Comparison of ENCODE assay signal across 21 mouse cellular contexts in the genomic region with DNA sequence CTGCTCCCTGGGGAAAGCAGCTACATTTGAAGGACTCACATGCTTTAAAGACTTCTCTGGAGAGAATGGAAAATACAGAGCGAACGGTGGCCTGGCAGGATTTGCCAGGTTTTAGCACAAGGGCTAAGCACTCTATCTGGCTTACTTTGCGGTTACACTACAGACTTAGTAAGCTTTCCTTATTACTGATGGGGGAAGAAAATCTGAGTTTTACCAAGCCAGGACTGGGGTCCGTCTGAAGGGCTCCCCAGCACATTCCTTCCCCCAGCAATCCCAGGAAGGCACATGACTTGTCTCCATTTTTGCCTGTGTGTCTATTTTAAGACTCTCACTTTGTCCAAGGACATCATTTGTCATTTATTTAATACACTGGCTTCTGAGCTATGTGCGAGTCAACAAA.
DNase-seq lines count a peak whose midpoint lies in the region; ATAC-seq and TF ChIP-seq lines count a peak whose summit lies in the region.
"Had no signal": no experiment of that assay in that cellular context is flagged by ENCODE, and none has a peak within 500 bp of the region (broad histone marks: within the 10 kb centered on the region; RNA-seq: fewer than 3 reads in every experiment).

No protein-coding gene starts in this region.

- DNase-seq in heart, adult 2 months, result no peak
- no peak for DNase-seq in heart, adult 8-10 months (ENCODE audit: low spot score)
- DNase-seq in heart, postnatal 14 days, result no peak
- DNase-seq in lung, postnatal 25 days (ENCODE audit: low spot score), result no peak
- DNase-seq in thymus, adult 2 months, result no peak
- DNase-seq: adrenal gland, postnatal 14 days; cerebellum, adult 9-10 months; gastrocnemius, postnatal 10 days; kidney, adult 18-20 months; kidney, postnatal 4 days; lung, postnatal 10 days had no signal

- H3K27ac ChIP-seq in heart, adult 2 months, result peak overlapping the region; percentile 91
- H3K27ac ChIP-seq in heart, embryonic 16.5 days (ENCODE audit: low read length), result peak overlapping the region; percentile 93
- 0 out of 2 replicates have a peak overlapping the region, but pooled peaks have one; percentile 5 for H3K27ac ChIP-seq in lung, embryonic 15.5 days
- H3K27ac ChIP-seq in thymus, adult 2 months (ENCODE audit: control insufficient read depth, insufficient read depth, low read length), result no peak overlapping the region
- H3K27ac ChIP-seq: embryonic facial prominence, embryonic 15.5 days; forebrain, embryonic 15.5 days; hindbrain, embryonic 14.5 days; limb, embryonic 15.5 days; liver, embryonic 14.5 days; midbrain, embryonic 12.5 days had no signal

- no peak for TF ChIP-seq CTCF in heart, adult 2 months (IDR thresholded peaks at IDR 0.05)
- no peak for TF ChIP-seq CTCF in thymus, adult 2 months (IDR thresholded peaks at IDR 0.05; ENCODE audit: borderline replicate concordance, control insufficient read depth, extremely low read depth, insufficient read depth, low read length, poor library complexity)

- no peak for TF ChIP-seq POLR2A in heart, adult 2 months (IDR thresholded peaks at IDR 0.05; ENCODE audit: insufficient read depth, low read depth, low read length)
- TF ChIP-seq POLR2A in thymus, adult 2 months (IDR thresholded peaks at IDR 0.05; ENCODE audit: control insufficient read depth, extremely low read depth, insufficient read depth, low read length, poor library complexity), result no peak

- no peaks in the 10 kb centered on the region for H3K9me3 ChIP-seq in heart, embryonic 16.5 days (replicated peaks; ENCODE audit: control insufficient read depth, low read length)
- no peaks in the 10 kb centered on the region for H3K9me3 ChIP-seq in lung, embryonic 15.5 days
- H3K9me3 ChIP-seq: embryonic facial prominence, embryonic 15.5 days; forebrain, embryonic 15.5 days; limb, embryonic 15.5 days; midbrain, embryonic 12.5 days had no signal

- H3K9ac ChIP-seq in heart, adult 2 months (ENCODE audit: low read depth, low read length), result no peak overlapping the region
- H3K9ac ChIP-seq in heart, embryonic 16.5 days (ENCODE audit: low read length), result peak overlapping the region; percentile 53; the same call in 1 of the 2 replicates
- no peak overlapping the region for H3K9ac ChIP-seq in lung, embryonic 15.5 days
- H3K9ac ChIP-seq: embryonic facial prominence, embryonic 15.5 days; forebrain, embryonic 15.5 days; hindbrain, embryonic 14.5 days; limb, embryonic 15.5 days; liver, embryonic 14.5 days; midbrain, embryonic 12.5 days had no signal

- no peak overlapping the region; the same call in 1 of the 2 replicates for H3K4me2 ChIP-seq in heart, embryonic 16.5 days (ENCODE audit: low read depth, low read length)
- no peak overlapping the region for H3K4me2 ChIP-seq in lung, embryonic 15.5 days
- H3K4me2 ChIP-seq: embryonic facial prominence, embryonic 15.5 days; forebrain, embryonic 15.5 days; hindbrain, embryonic 14.5 days; limb, embryonic 15.5 days; midbrain, embryonic 12.5 days had no signal

- peaks cover 20% of the 10 kb centered on the region for H3K4me1 ChIP-seq in heart, adult 2 months (ENCODE audit: control insufficient read depth, insufficient read depth, low read length)
- peaks cover 49% of the 10 kb centered on the region for H3K4me1 ChIP-seq in heart, embryonic 16.5 days (ENCODE audit: control insufficient read depth, insufficient read depth, low read length)
- H3K4me1 ChIP-seq in lung, embryonic 15.5 days, result peaks cover 18% of the 10 kb centered on the region; the same call in 1 of the 2 replicates
- H3K4me1 ChIP-seq in thymus, adult 2 months (replicated peaks; ENCODE audit: control insufficient read depth, insufficient read depth, low read length), result peaks cover 18% of the 10 kb centered on the region
- H3K4me1 ChIP-seq: midbrain, embryonic 12.5 days had no signal

- no peak; the same call in 1 of the 2 replicates for ATAC-seq in heart, embryonic 16.5 days (replicated peaks; ENCODE audit: extremely low read depth, insufficient read depth, low FRiP score)
- no peak for ATAC-seq in lung, embryonic 15.5 days (ENCODE audit: borderline replicate concordance, extremely low read depth, low FRiP score, low TSS enrichment)
- ATAC-seq: CD4-positive, CD25-positive, alpha-beta regulatory T cell, adult 4 months; forebrain, embryonic 15.5 days; inflammation-experienced regulatory T-cells, adult 6 months had no signal

- no peak overlapping the region for H3K4me3 ChIP-seq in heart, adult 2 months
- H3K4me3 ChIP-seq in heart, embryonic 16.5 days (ENCODE audit: low read length), result no peak overlapping the region
- no peak overlapping the region for H3K4me3 ChIP-seq in lung, embryonic 15.5 days
- H3K4me3 ChIP-seq in thymus, adult 2 months (ENCODE audit: control insufficient read depth, insufficient read depth, low read length), result no peak overlapping the region
- H3K4me3 ChIP-seq: embryonic facial prominence, embryonic 15.5 days; forebrain, embryonic 15.5 days; limb, embryonic 15.5 days; midbrain, embryonic 12.5 days had no signal

- TF ChIP-seq EP300 in heart, adult 2 months (IDR thresholded peaks at IDR 0.05; ENCODE audit: insufficient read depth, low read depth, low read length), result no peak

- no peaks in the 10 kb centered on the region for H3K27me3 ChIP-seq in heart, adult 2 months (ENCODE audit: control insufficient read depth, insufficient read depth, low read length)
- no peaks in the 10 kb centered on the region for H3K27me3 ChIP-seq in heart, embryonic 16.5 days (ENCODE audit: control insufficient read depth, insufficient read depth, low read length)
- H3K27me3 ChIP-seq in lung, embryonic 15.5 days, result no peaks in the 10 kb centered on the region
- no peaks in the 10 kb centered on the region for H3K27me3 ChIP-seq in thymus, adult 2 months (ENCODE audit: control insufficient read depth, insufficient read depth, low read length)
- H3K27me3 ChIP-seq: embryonic facial prominence, embryonic 15.5 days; forebrain, embryonic 15.5 days; limb, embryonic 15.5 days; midbrain, embryonic 12.5 days had no signal

- no peaks in the 10 kb centered on the region for H3K79me2 ChIP-seq in heart, adult 2 months (replicated peaks; ENCODE audit: control insufficient read depth, insufficient read depth, low read length)

- 37% methylated on average over 5 of the region's 5 CpGs for WGBS in heart, adult 2 months
- WGBS in heart, embryonic 16.5 days, result 41% methylated on average over 5 of the region's 5 CpGs
- 61% methylated on average over 5 of the region's 5 CpGs for WGBS in lung, embryonic 15.5 days
- 99% methylated on average over 5 of the region's 5 CpGs for WGBS in thymus, adult 2 months

- H3K36me3 ChIP-seq in heart, adult 2 months (ENCODE audit: control insufficient read depth, insufficient read depth, low read length), result no peaks in the 10 kb centered on the region; the same call in 1 of the 2 replicates
- no peaks in the 10 kb centered on the region for H3K36me3 ChIP-seq in heart, embryonic 16.5 days (ENCODE audit: control insufficient read depth, insufficient read depth)
- H3K36me3 ChIP-seq in lung, embryonic 15.5 days, result no peaks in the 10 kb centered on the region
- H3K36me3 ChIP-seq in thymus, adult 2 months (ENCODE audit: control insufficient read depth, insufficient read depth, low read length), result no peaks in the 10 kb centered on the region
- H3K36me3 ChIP-seq: forebrain, embryonic 15.5 days; midbrain, embryonic 12.5 days had no signal

- intact Hi-C loops in heart, adult 2 months (cut with DNase I), result no loop called here
- intact Hi-C loops in heart, postnatal 14 days (cut with DNase I), result no loop called here
